Mouse (Mus musculus) embryonic stem cell, embryonic (primary cell): ENCODE measurements at regions not wholly inside any gene's neighbourhood (a gene's known extent, or its start where the extent isn't known, plus 50 kb on each side); places are given as distances from the start of the nearest gene placed in this dataset.

ENCODE experiments used
- CTCF ChIA-PET, 4 experiments: fragments of 300-600 bp in 2 of 4; fragments of 350-600 bp in 2 of 4; sonication (Branson Sonifier 250); formaldehyde crosslinking; loops; one replicate each; lab custom pipeline; 2022; ENCODE audit warnings: inconsistent platforms in 2 of 4; lab: Charles Lee
- POLR2A ChIA-PET, 4 experiments: fragments of 300-600 bp in 2 of 4; fragments of 350-600 bp in 2 of 4; sonication (Branson Sonifier 250); formaldehyde crosslinking; loops; one replicate each; lab custom pipeline; 2022; ENCODE audit warnings: antibody characterized with exemption in 4 of 4, inconsistent platforms in 1 of 4; lab: Charles Lee

DNA sequence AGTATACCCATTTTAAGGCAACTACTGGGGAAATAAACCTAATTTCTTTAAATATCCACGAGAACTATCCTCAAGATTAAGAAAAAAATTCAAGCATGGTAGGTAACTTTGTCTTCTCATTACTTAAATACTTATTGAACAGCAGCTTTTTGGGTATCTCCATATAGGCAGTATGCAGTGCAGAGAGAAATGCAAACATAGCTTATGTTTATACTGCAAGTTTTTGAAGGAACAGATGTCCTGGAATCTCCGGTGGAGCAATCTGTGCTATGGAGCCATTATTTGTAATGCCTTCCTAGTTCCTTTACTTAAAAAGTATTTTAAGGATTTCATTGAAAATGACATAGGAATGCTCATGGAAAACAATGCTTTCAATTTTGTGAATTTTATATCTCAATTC lies 91.7 kb upstream of the Adgrb3 start:
- ChIA-PET CTCF (no interaction called here), POLR2A (no interaction called here)

DNA sequence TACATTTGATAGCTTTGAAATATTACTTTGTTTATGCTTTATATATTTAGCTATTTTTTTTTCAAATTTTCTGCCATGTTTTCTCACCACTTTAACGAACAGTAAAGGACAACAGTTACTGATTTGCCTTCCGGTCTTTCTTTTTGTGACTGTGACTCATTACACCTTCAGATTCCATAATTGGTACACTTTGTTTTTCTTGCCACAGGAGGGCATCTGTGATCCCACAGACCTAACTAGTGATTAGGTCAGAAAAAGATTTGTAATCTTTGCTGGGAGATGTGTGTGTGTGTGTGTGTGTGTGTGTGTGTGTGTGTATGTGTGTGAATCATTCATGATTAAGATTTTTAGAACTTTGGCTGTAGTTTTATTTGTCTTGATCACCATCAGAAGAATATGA lies 64.7 kb upstream of the Adgrb3 start:
- ChIA-PET CTCF (no interaction called here), POLR2A (interaction anchor here in 1 of 4 experiments (1.0 kb wide), 1 partner anchor 30 kb away, joined by 3 read pairs; no protein-coding TSS in a partner anchor)

DNA sequence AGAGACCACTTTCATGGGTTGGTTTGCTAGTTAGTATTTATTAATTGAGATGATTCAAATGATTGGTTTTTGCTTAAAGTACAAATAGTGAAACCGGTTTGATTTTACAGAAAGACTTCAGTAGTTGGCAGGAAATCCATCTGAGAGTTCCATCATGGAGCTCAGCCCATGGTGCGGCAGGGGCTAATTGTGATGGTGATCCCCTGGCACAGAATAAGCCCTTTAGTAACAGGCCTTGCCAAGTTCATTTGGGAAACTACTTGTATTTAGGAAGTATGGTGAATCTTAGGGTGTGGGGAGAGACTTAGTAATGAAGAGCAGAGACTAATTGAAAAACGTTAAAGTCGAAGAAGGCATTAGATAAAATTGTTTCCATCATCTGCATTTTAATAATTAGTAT lies 63.5 kb upstream of the Adgrb3 start:
- ChIA-PET CTCF (no interaction called here), POLR2A (no interaction called here)

DNA sequence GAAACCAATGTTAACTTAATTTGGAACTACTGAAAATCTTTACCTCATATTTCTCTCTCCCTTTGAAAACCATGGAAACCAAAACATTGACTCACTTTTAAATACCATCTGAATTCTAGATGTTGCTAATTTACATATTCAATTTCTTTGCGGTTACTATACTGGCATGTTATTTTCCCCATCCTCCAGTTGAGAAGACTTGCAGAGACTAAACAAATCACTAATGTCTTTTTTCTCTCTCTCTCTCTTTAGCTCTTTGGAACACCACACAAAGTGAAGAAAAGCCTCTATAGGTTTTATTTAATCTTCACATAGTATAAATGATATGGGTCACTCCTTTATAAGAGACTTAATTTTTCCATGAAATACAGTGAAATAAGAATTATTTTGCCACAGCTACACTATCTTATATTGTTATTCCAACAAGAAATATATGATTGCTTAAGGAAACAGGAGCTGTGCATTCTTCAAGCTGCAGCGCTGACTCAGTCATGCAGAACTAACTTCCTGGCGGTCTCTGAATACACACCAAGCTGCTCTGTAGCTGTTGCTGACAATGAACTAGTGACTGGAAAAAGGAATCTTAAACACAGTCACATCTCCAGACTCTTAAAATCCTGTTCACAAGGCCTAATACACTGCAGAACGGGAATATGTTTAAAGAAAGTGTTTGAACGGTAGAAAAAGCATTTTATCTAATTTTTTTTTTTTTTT lies 62.7 kb upstream of the Adgrb3 start:
- CTCF ChIA-PET: no interaction called here
- POLR2A ChIA-PET: no interaction called here

DNA sequence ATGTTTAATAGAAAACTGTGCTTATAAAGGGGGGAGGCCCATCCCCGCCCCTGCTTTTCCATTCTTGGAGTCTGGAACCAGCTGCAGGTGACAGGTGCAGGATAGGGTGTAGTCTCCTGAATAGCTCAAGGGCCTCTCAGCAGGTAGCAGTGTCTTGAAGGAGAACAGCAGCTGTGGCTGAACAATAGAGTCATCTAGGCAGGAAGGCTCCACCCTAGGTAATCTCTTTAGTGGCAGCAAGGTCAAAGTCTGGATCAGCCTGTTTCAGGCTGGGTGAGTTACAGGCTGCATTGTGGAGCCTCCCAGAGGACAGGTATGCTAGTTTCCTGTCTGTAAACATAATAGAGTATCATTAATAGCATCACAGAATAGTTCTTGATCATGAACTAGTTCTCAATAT lies 58.5 kb upstream of the Adgrb3 start:
- POLR2A ChIA-PET: no interaction called here
- CTCF ChIA-PET: no interaction called here

DNA sequence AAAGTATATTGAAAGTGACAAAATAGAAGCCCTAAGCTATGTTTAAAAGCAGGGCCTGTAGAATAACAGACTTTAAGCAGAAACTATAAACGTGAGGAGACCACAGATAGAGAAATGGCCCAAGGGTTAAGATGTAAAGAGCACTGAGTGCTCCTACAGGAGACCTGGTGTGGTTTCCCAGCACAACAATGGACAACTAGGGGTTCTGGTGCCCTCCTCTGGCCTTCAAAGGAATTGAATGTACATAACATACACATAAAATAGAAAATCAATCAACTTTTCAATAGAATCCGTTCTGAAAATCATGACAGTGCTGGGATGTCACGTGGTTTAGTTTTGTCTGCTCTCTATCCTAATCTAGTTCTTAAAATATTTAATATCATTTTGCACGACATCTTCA lies 55.5 kb upstream of the Adgrb3 start:
- ChIA-PET POLR2A (no interaction called here), CTCF (no interaction called here)
